Mouse (Mus musculus) limb, embryonic 13.5 days (tissue): ENCODE results near the gene Gm40193. TPM values are rescaled to one million over a fixed set of nuclear protein-coding genes. Genes with fewer than 3 reads are reported as not detected.

Source experiments
- ATAC-seq: fragments of 200-750 bp; cut with Nextera tagmentation; 2 replicates; pipeline ENCODE4 v1.8.0; 2017; ENCODE audit warnings: low read depth, moderate number of reproducible peaks, moderate TSS enrichment; ENCODE audit not compliant: low FRiP score
- H3K27ac ChIP-seq: fragments of 300-500 bp; sonication (generic); 2 replicates; pipeline ENCODE4 v1.5.1; 2015; ENCODE audit warnings: inconsistent platforms, mild to moderate bottlenecking, moderate library complexity
- H3K27me3 ChIP-seq: fragments of 300-500 bp; sonication (generic); 2 replicates; pipeline ENCODE4 v1.6.1; 2015; ENCODE audit warnings: mild to moderate bottlenecking, inconsistent platforms
- H3K36me3 ChIP-seq: fragments of 300-500 bp; sonication (generic); 2 replicates; pipeline ENCODE4 v1.6.1; 2015; ENCODE audit warnings: inconsistent platforms, mild to moderate bottlenecking, moderate library complexity
- H3K4me1 ChIP-seq: fragments of 300-500 bp; sonication (generic); 2 replicates; pipeline ENCODE4 v1.6.1; 2015; ENCODE audit warnings: inconsistent platforms
- H3K4me2 ChIP-seq: fragments of 300-500 bp; sonication (generic); replicated peaks from 2 replicates; pipeline ENCODE4 v1.6.1; 2015; ENCODE audit warnings: inconsistent platforms, mild to moderate bottlenecking, moderate library complexity
- H3K4me3 ChIP-seq: fragments of 300-500 bp; sonication (generic); 2 replicates; pipeline ENCODE4 v1.5.1; 2015; ENCODE audit warnings: moderate library complexity, mild to moderate bottlenecking, inconsistent platforms
- H3K9ac ChIP-seq: fragments of 300-500 bp; sonication (generic); 2 replicates; pipeline ENCODE4 v1.6.1; 2015; ENCODE audit warnings: mild to moderate bottlenecking, inconsistent platforms
- H3K9me3 ChIP-seq: fragments of 300-500 bp; sonication (generic); 2 replicates; pipeline ENCODE4 v1.6.1; 2016; ENCODE audit warnings: inconsistent platforms
- WGBS: fragments of 180-500 bp; shearing (Covaris S2); methylation state at CpG from one replicate; pipeline ENCODE4 v1.1.7; 2015; 5-methylcytosine and 5-hydroxymethylcytosine counted together
- polyA plus RNA-seq: library from polyadenylated mRNA; unstranded; fragments of >200 nt; fragmentation: Nextera tagmentation; extraction: Ambion mirVana; gene quantifications from 2 replicates; pipeline ENCODE4 v1.2.1, GENCODE M21; 2015

Gm40193 gene
- polyA plus RNA-seq, 1 experiment from 2014 or later, result not detected

- no peaks in the 10 kb centered on the region for H3K9me3 ChIP-seq
Observed at GRCm38 (mm10) chr11:70564276-70564873, 31.6 kb upstream of the Gm40193 start.

GRCm38 (mm10) chr11:70563470-70564275 lies 30.9 kb upstream of the Gm40193 start:
- under 1% methylated on average over 25 of the region's 25 CpGs for WGBS
- H3K9ac ChIP-seq, result peak overlapping the region; percentile 84
- no peaks in the 10 kb centered on the region for H3K9me3 ChIP-seq
- peak overlapping the region; percentile 88 for H3K27ac ChIP-seq
- H3K4me1 ChIP-seq, result peaks cover 39% of the 10 kb centered on the region
- H3K4me2 ChIP-seq, result peak overlapping the region; percentile 92
- H3K4me3 ChIP-seq, result peak overlapping the region; percentile 90
- H3K36me3 ChIP-seq, result peaks cover 16% of the 10 kb centered on the region
- H3K27me3 ChIP-seq, result no peaks in the 10 kb centered on the region
- ATAC-seq, result peak; percentile 1; the same call in 1 of the 2 replicates

More at GRCm38 (mm10) chr11:70564276-70564873, 31.6 kb upstream of the Gm40193 start:
- 33% methylated on average over 4 of the region's 4 CpGs for WGBS
- Histone ChIP-seq H3K4me2 (peak overlapping the region; percentile 92), H3K36me3 (peaks cover 16% of the 10 kb centered on the region), H3K9ac (peak overlapping the region; percentile 84; the same call in 1 of the 2 replicates), H3K27ac (peak overlapping the region; percentile 88; the same call in 1 of the 2 replicates), H3K4me1 (peaks cover 39% of the 10 kb centered on the region), H3K27me3 (no peaks in the 10 kb centered on the region), H3K4me3 (peak overlapping the region; percentile 90)
- no peak for ATAC-seq

GRCm38 (mm10) chr11:70562995-70563469 lies 30.3 kb upstream of the Gm40193 start:
- H3K9ac ChIP-seq, result peak overlapping the region; percentile 84
- H3K4me3 ChIP-seq, result peak overlapping the region; percentile 90
- no peaks in the 10 kb centered on the region for H3K27me3 ChIP-seq
- under 1% methylated on average over 28 of the region's 31 CpGs for WGBS
- no peaks in the 10 kb centered on the region for H3K9me3 ChIP-seq
- ATAC-seq, result peak; percentile 41; the same call in 1 of the 2 replicates
- peaks cover 39% of the 10 kb centered on the region for H3K4me1 ChIP-seq
- peaks cover 10% of the 10 kb centered on the region for H3K36me3 ChIP-seq
- peak overlapping the region; percentile 92 for H3K4me2 ChIP-seq
- H3K27ac ChIP-seq, result peak overlapping the region; percentile 88

GRCm38 (mm10) chr11:70562287-70562994 lies 29.7 kb upstream of the Gm40193 start, which contains the start of gene Mink1:
Gene Mink1, plus strand, starts transcription at chr11:70562881.
- peak within 1 kb of the TSS; percentile 88 for H3K27ac ChIP-seq
- H3K36me3 ChIP-seq, result 0 out of 2 replicates have a peak, but pooled peaks cover 6% of the 10 kb centered on the region
- no peaks in the 10 kb centered on the region for H3K9me3 ChIP-seq
- peaks cover 39% of the 10 kb centered on the region for H3K4me1 ChIP-seq
- H3K27me3 ChIP-seq, result no peaks in the 10 kb centered on the region
- H3K4me3 ChIP-seq, result peak within 1 kb of the TSS; percentile 90
- WGBS, result under 1% methylated on average over 52 of the region's 57 CpGs
- H3K4me2 ChIP-seq, result peak within 1 kb of the TSS; percentile 92
- peak; percentile 91 for ATAC-seq
- peak within 1 kb of the TSS; percentile 84 for H3K9ac ChIP-seq

- Histone ChIP-seq H3K36me3 (0 out of 2 replicates have a peak, but pooled peaks cover 4% of the 10 kb centered on the region), H3K9me3 (no peaks in the 10 kb centered on the region), H3K4me2 (peak overlapping the region; percentile 92), H3K9ac (peak overlapping the region; percentile 84), H3K4me3 (peak overlapping the region; percentile 90), H3K4me1 (peaks cover 37% of the 10 kb centered on the region), H3K27me3 (no peaks in the 10 kb centered on the region), H3K27ac (peak overlapping the region; percentile 69; the same call in 1 of the 2 replicates)
- ATAC-seq, result no peak
- WGBS, result 4% methylated on average over 2 of the region's 2 CpGs
Observed at GRCm38 (mm10) chr11:70561937-70562286, 29.2 kb upstream of the Gm40193 start.

- no peak overlapping the region for H3K4me2 ChIP-seq
- H3K36me3 ChIP-seq, result peaks cover 3% of the 10 kb centered on the region; the same call in 1 of the 2 replicates
- 86% methylated on average over 9 of the region's 9 CpGs for WGBS
- peaks cover 8% of the 10 kb centered on the region; the same call in 1 of the 2 replicates for H3K4me1 ChIP-seq
- H3K27me3 ChIP-seq, result no peaks in the 10 kb centered on the region
- no peak for ATAC-seq
- no peaks in the 10 kb centered on the region for H3K9me3 ChIP-seq
- H3K4me3 ChIP-seq, result no peak overlapping the region
- no peak overlapping the region for H3K27ac ChIP-seq
- no peak overlapping the region for H3K9ac ChIP-seq
Observed at GRCm38 (mm10) chr11:70557545-70557944, 24.8 kb upstream of the Gm40193 start.

GRCm38 (mm10) chr11:70553940-70554339 lies 21.2 kb upstream of the Gm40193 start:
- 22% methylated on average over 7 of the region's 7 CpGs for WGBS
- Histone ChIP-seq H3K36me3 (peaks cover 3% of the 10 kb centered on the region; the same call in 1 of the 2 replicates), H3K4me1 (0 out of 2 replicates have a peak, but pooled peaks cover 3% of the 10 kb centered on the region), H3K9me3 (no peaks in the 10 kb centered on the region), H3K27ac (no peak overlapping the region), H3K27me3 (no peaks in the 10 kb centered on the region), H3K4me2 (no peak overlapping the region), H3K4me3 (no peak overlapping the region), H3K9ac (no peak overlapping the region)
- ATAC-seq, result no peak

GRCm38 (mm10) chr11:70551526-70551925 lies 18.8 kb upstream of the Gm40193 start:
- H3K4me2 ChIP-seq, result no peak overlapping the region
- 87% methylated on average over 8 of the region's 8 CpGs for WGBS
- 0 out of 2 replicates have a peak, but pooled peaks cover 3% of the 10 kb centered on the region for H3K4me1 ChIP-seq
- H3K9ac ChIP-seq, result no peak overlapping the region
- no peaks in the 10 kb centered on the region for H3K27me3 ChIP-seq
- peaks cover 2% of the 10 kb centered on the region; the same call in 1 of the 2 replicates for H3K36me3 ChIP-seq
- no peak overlapping the region for H3K27ac ChIP-seq
- no peaks in the 10 kb centered on the region for H3K9me3 ChIP-seq
- ATAC-seq, result no peak
- no peak overlapping the region for H3K4me3 ChIP-seq

- peaks cover 7% of the 10 kb centered on the region; the same call in 1 of the 2 replicates for H3K4me1 ChIP-seq
- H3K4me3 ChIP-seq, result no peak overlapping the region
- WGBS, result 62% methylated on average over 7 of the region's 7 CpGs
- H3K27ac ChIP-seq, result no peak overlapping the region
- H3K9ac ChIP-seq, result no peak overlapping the region
- no peaks in the 10 kb centered on the region for H3K9me3 ChIP-seq
- ATAC-seq, result no peak
- no peak overlapping the region for H3K4me2 ChIP-seq
- H3K27me3 ChIP-seq, result peaks cover 39% of the 10 kb centered on the region
- H3K36me3 ChIP-seq, result no peaks in the 10 kb centered on the region
Observed at GRCm38 (mm10) chr11:70544496-70544895, 11.8 kb upstream of the Gm40193 start.

GRCm38 (mm10) chr11:70541415-70541814 lies 8.7 kb upstream of the Gm40193 start:
- no peak for ATAC-seq
- 74% methylated on average over 5 of the region's 5 CpGs for WGBS
- peaks cover 7% of the 10 kb centered on the region; the same call in 1 of the 2 replicates for H3K4me1 ChIP-seq
- no peaks in the 10 kb centered on the region for H3K36me3 ChIP-seq
- H3K4me3 ChIP-seq, result no peak overlapping the region
- no peak overlapping the region for H3K9ac ChIP-seq
- no peak overlapping the region for H3K4me2 ChIP-seq
- no peak overlapping the region for H3K27ac ChIP-seq
- H3K9me3 ChIP-seq, result no peaks in the 10 kb centered on the region
- H3K27me3 ChIP-seq, result peaks cover 55% of the 10 kb centered on the region

- Histone ChIP-seq H3K36me3 (no peaks in the 10 kb centered on the region), H3K4me1 (peaks cover 7% of the 10 kb centered on the region; the same call in 1 of the 2 replicates), H3K9ac (no peak overlapping the region), H3K9me3 (no peaks in the 10 kb centered on the region), H3K4me3 (peak overlapping the region; percentile 67), H3K27me3 (peaks cover 55% of the 10 kb centered on the region), H3K4me2 (peak overlapping the region; percentile 86), H3K27ac (no peak overlapping the region)
- ATAC-seq, result no peak
- WGBS, result 89% methylated on average over 7 of the region's 7 CpGs
Observed at GRCm38 (mm10) chr11:70540928-70541327, 8.2 kb upstream of the Gm40193 start.
